Mouse (Mus musculus): Measurements from ENCODE around the gene Mrpl44. TPM values are rescaled to one million over a fixed set of nuclear protein-coding genes. Genes with fewer than 3 reads are reported as not detected.

The Mrpl44 gene
- polyA plus RNA-seq, 1 experiment: 36.2 TPM

DNA sequence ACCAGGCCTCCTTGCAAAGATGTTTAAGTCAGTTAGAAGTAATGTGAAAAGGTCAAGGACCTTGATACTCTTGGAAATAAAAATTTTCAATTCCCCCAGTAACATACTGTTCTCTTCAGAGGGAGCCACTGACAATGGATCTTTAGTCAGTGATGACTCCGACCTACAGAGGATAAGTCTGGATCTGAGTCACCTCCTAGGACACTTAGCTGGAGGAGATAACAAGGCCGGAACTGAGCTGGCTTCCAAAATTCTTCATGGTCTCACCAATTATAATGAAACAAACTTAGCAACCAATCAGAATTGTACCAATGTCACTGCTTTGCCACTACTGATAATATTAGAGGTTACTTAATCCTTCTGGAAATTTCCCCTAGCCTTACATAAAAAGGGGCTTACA lies 11.8 kb upstream of the Mrpl44 start:
- H3K4me1 ChIP-seq (ENCODE audit: control insufficient read depth, insufficient read depth, low read length): peaks cover 2% of the 10 kb centered on the region
- H3K27ac ChIP-seq (ENCODE audit: insufficient read depth, low read length): no peak overlapping the region
- no peaks in the 10 kb centered on the region for H3K9me3 ChIP-seq (replicated peaks; ENCODE audit: control insufficient read depth, insufficient read depth, low read length, poor library complexity, severe bottlenecking)
- TF ChIP-seq CTCF (IDR thresholded peaks at IDR 0.05; ENCODE audit: low read depth, low read length) (no peak), POLR2A (IDR thresholded peaks at IDR 0.05; ENCODE audit: insufficient read depth, low read length) (no peak), EP300 (IDR thresholded peaks at IDR 0.05; ENCODE audit: insufficient read depth, low read depth, low read length) (no peak)
- H3K36me3 ChIP-seq (ENCODE audit: control insufficient read depth, insufficient read depth, low read length, poor library complexity, severe bottlenecking): no peaks in the 10 kb centered on the region
- no peaks in the 10 kb centered on the region for H3K27me3 ChIP-seq (ENCODE audit: control insufficient read depth, insufficient read depth, low read length, poor library complexity, severe bottlenecking)
- H3K9ac ChIP-seq (ENCODE audit: low read depth, poor library complexity, severe bottlenecking): no peak overlapping the region
- H3K4me3 ChIP-seq (ENCODE audit: low read depth, low read length): no peak overlapping the region

GRCm38 (mm10) chr1:79764483-79764882 lies 11.3 kb upstream of the Mrpl44 start:
- Histone ChIP-seq H3K4me1 (ENCODE audit: control insufficient read depth, insufficient read depth, low read length) (peaks cover 2% of the 10 kb centered on the region), H3K9me3 (replicated peaks; ENCODE audit: control insufficient read depth, insufficient read depth, low read length, poor library complexity, severe bottlenecking) (no peaks in the 10 kb centered on the region), H3K27ac (ENCODE audit: insufficient read depth, low read length) (no peak overlapping the region), H3K9ac (ENCODE audit: low read depth, poor library complexity, severe bottlenecking) (no peak overlapping the region), H3K27me3 (ENCODE audit: control insufficient read depth, insufficient read depth, low read length, poor library complexity, severe bottlenecking) (no peaks in the 10 kb centered on the region), H3K36me3 (ENCODE audit: control insufficient read depth, insufficient read depth, low read length, poor library complexity, severe bottlenecking) (no peaks in the 10 kb centered on the region), H3K4me3 (ENCODE audit: low read depth, low read length) (no peak overlapping the region)
- no peak for TF ChIP-seq CTCF (IDR thresholded peaks at IDR 0.05; ENCODE audit: low read depth, low read length)

- no peak overlapping the region for H3K9ac ChIP-seq (ENCODE audit: low read depth, poor library complexity, severe bottlenecking)
- TF ChIP-seq POLR2A (IDR thresholded peaks at IDR 0.05; ENCODE audit: insufficient read depth, low read length) (no peak), CTCF (IDR thresholded peaks at IDR 0.05; ENCODE audit: low read depth, low read length) (no peak)
- no peaks in the 10 kb centered on the region for H3K9me3 ChIP-seq (replicated peaks; ENCODE audit: control insufficient read depth, insufficient read depth, low read length, poor library complexity, severe bottlenecking)
Measured at GRCm38 (mm10) chr1:79768231-79768630, 7.6 kb upstream of the Mrpl44 start.

DNA sequence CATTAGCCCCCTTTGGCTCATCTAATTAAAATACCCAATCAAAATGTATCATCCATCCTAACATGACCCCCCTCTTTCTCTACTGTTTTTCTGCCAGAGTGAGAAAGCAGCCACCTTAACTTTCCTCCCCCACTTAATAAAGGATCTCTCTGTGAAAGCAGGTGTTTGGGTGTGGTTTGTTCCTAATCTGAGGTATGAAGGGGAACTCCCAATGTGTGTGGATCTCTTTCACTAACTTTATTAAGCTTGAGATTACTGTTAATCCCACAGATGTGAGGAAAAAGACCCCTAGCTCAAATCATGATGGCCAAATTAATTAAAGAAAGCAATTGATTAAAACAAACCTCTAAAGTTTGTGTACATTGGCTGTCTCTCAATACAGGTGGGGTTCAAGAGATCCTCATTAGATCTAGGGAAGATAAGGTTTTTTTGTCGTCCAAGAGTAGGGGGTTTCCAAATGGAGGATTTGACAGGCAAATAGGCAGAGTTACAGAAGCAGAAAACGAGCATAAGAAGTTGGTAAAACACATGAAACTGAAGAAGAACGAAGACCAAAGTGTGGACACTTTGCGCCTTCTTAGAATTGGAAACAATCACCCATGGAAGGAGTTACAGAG lies 1.5 kb upstream of the Mrpl44 start:
- Histone ChIP-seq H3K27me3 (ENCODE audit: control insufficient read depth, insufficient read depth, low read length, poor library complexity, severe bottlenecking) (no peaks in the 10 kb centered on the region), H3K27ac (ENCODE audit: insufficient read depth, low read length) (no peak overlapping the region), H3K4me3 (ENCODE audit: low read depth, low read length) (no peak overlapping the region), H3K36me3 (ENCODE audit: control insufficient read depth, insufficient read depth, low read length, poor library complexity, severe bottlenecking) (peaks cover 16% of the 10 kb centered on the region), H3K9ac (ENCODE audit: low read depth, poor library complexity, severe bottlenecking) (no peak overlapping the region), H3K9me3 (replicated peaks; ENCODE audit: control insufficient read depth, insufficient read depth, low read length, poor library complexity, severe bottlenecking) (no peaks in the 10 kb centered on the region), H3K4me1 (ENCODE audit: control insufficient read depth, insufficient read depth, low read length) (peaks cover 2% of the 10 kb centered on the region)
- no peak for TF ChIP-seq POLR2A (IDR thresholded peaks at IDR 0.05; ENCODE audit: insufficient read depth, low read length)
- no peak for TF ChIP-seq EP300 (IDR thresholded peaks at IDR 0.05; ENCODE audit: insufficient read depth, low read depth, low read length)
- TF ChIP-seq CTCF (IDR thresholded peaks at IDR 0.05; ENCODE audit: low read depth, low read length): no peak

More at GRCm38 (mm10) chr1:79768231-79768630, 7.6 kb upstream of the Mrpl44 start:
- Histone ChIP-seq H3K36me3 (ENCODE audit: control insufficient read depth, insufficient read depth, low read length, poor library complexity, severe bottlenecking) (no peaks in the 10 kb centered on the region), H3K27me3 (ENCODE audit: control insufficient read depth, insufficient read depth, low read length, poor library complexity, severe bottlenecking) (no peaks in the 10 kb centered on the region), H3K4me1 (ENCODE audit: control insufficient read depth, insufficient read depth, low read length) (peaks cover 2% of the 10 kb centered on the region), H3K4me3 (ENCODE audit: low read depth, low read length) (no peak overlapping the region), H3K27ac (ENCODE audit: insufficient read depth, low read length) (no peak overlapping the region)

GRCm38 (mm10) chr1:79778011-79778410 lies 2.2 kb downstream of the Mrpl44 start:
- TF ChIP-seq POLR2A (IDR thresholded peaks at IDR 0.05; ENCODE audit: insufficient read depth, low read length) (no peak), CTCF (IDR thresholded peaks at IDR 0.05; ENCODE audit: low read depth, low read length) (no peak), EP300 (IDR thresholded peaks at IDR 0.05; ENCODE audit: insufficient read depth, low read depth, low read length) (no peak)
- no peaks in the 10 kb centered on the region for H3K27me3 ChIP-seq (ENCODE audit: control insufficient read depth, insufficient read depth, low read length, poor library complexity, severe bottlenecking)

GRCm38 (mm10) chr1:79782433-79782832 lies 6.6 kb downstream of the Mrpl44 start:
- H3K9ac ChIP-seq (ENCODE audit: low read depth, poor library complexity, severe bottlenecking): no peak overlapping the region
- no peaks in the 10 kb centered on the region for H3K9me3 ChIP-seq (replicated peaks; ENCODE audit: control insufficient read depth, insufficient read depth, low read length, poor library complexity, severe bottlenecking)
- no peaks in the 10 kb centered on the region for H3K4me1 ChIP-seq (ENCODE audit: control insufficient read depth, insufficient read depth, low read length)
- H3K27ac ChIP-seq (ENCODE audit: insufficient read depth, low read length): no peak overlapping the region
- no peak overlapping the region for H3K4me3 ChIP-seq (ENCODE audit: low read depth, low read length)
- TF ChIP-seq EP300 (IDR thresholded peaks at IDR 0.05; ENCODE audit: insufficient read depth, low read depth, low read length) (no peak), POLR2A (IDR thresholded peaks at IDR 0.05; ENCODE audit: insufficient read depth, low read length) (no peak), CTCF (IDR thresholded peaks at IDR 0.05; ENCODE audit: low read depth, low read length) (no peak)
- H3K27me3 ChIP-seq (ENCODE audit: control insufficient read depth, insufficient read depth, low read length, poor library complexity, severe bottlenecking): no peaks in the 10 kb centered on the region
- H3K36me3 ChIP-seq (ENCODE audit: control insufficient read depth, insufficient read depth, low read length, poor library complexity, severe bottlenecking): peaks cover 38% of the 10 kb centered on the region

More at GRCm38 (mm10) chr1:79778011-79778410, 2.2 kb downstream of the Mrpl44 start:
- peaks cover 38% of the 10 kb centered on the region for H3K36me3 ChIP-seq (ENCODE audit: control insufficient read depth, insufficient read depth, low read length, poor library complexity, severe bottlenecking)
- no peak overlapping the region for H3K4me3 ChIP-seq (ENCODE audit: low read depth, low read length)
- no peak overlapping the region for H3K27ac ChIP-seq (ENCODE audit: insufficient read depth, low read length)
- H3K4me1 ChIP-seq (ENCODE audit: control insufficient read depth, insufficient read depth, low read length): no peaks in the 10 kb centered on the region
- H3K9ac ChIP-seq (ENCODE audit: low read depth, poor library complexity, severe bottlenecking): no peak overlapping the region
- no peaks in the 10 kb centered on the region for H3K9me3 ChIP-seq (replicated peaks; ENCODE audit: control insufficient read depth, insufficient read depth, low read length, poor library complexity, severe bottlenecking)
